Mouse (Mus musculus) yolk sac, embryonic 10.5 days (tissue): ENCODE data around the gene Vezf1.
A peak's percentile ranks its signal among the peaks of the same experiment; 100 is the strongest.

Source experiments
- DNase-seq: peaks from one replicate; pipeline ENCODE4 v3.0.0-alpha.2; 2017; ENCODE audit warnings: low spot score

Gene Vezf1

DNA sequence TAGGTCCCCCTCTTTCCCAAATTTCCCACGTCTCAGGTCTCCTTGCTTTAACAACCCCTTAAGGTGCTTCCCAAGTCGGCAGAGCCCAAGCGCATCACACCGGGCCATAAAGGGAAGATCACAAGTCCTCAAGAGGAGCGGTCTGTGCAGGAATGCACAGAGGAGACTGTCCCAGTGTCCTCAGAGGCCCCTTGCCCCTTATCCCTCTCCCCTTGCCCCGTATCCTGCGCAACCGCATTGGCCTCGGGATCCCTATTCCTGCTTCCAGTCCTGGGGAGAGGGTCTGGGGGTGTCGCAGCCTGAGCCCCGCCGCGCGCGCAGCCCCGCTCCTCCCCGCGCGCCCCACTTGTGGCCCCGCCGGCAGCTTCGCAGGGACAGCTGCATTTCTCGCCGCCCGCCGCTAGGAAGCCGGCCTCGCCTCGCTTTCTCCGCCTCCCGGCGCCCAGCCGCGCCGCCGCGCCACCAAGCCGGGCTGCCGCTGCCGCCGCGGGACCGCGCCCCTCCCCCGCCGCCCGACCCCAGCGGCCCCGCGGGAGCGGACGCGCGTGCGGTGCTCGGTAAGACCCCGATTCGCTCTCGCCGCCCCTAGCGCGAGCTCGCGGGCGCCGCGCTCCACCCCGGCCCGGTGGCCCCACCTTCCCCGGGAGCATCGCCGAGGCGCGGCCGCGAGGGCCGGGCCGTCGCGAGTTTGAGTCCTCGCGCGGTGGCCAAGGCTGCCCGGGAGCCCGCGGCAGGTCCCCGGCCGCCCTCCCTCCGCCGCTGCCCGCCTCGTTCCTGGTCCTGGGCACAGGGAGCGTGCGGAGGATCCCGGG, 30.9 kb downstream of the Vezf1 start:
- DNase-seq = peak; percentile 76

- peak; percentile 69 for DNase-seq
These were observed 31.5 kb downstream of the Vezf1 start for GRCm38 (mm10) chr11:88099599-88100023.

GRCm38 (mm10) chr11:88100170-88100569, 32.1 kb downstream of the Vezf1 start:
- no peak for DNase-seq

DNA sequence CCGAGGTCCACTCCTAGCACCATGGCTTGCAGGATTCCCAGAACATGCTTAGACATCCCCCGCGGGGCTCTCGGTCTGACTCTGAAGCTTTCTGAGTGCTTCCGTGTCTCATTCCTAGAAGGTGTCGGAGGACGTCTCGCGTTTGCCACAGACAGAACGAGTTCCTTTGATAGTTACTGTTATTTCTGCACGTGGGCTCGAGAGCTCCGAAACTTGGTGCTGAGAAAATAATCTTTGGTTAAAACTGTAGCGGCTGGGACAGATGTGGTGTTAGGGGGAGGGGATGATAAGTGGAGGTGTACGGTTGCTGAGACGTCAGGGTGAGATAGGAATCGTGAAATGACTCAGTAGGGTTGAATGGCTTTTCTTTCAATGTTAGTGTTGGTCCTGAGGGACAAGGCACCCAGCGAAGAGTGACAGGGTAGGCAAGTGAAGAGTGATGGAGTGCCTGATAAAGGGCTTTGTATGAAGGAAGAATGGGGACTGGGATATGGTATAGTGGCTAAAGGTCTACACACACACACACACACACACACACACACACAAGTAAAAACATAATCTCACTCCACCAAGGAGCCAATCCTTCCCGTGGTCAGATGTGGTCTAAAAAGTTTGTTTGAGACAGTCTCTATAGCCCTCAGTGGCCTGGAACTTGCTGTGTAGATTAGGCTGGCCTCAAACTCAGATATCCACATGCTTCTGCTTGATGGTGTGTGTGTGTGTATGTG, 35.3 kb downstream of the Vezf1 start:
- DNase-seq = no peak

GRCm38 (mm10) chr11:88105494-88106291, 37.6 kb downstream of the Vezf1 start:
- DNase-seq = no peak

DNA sequence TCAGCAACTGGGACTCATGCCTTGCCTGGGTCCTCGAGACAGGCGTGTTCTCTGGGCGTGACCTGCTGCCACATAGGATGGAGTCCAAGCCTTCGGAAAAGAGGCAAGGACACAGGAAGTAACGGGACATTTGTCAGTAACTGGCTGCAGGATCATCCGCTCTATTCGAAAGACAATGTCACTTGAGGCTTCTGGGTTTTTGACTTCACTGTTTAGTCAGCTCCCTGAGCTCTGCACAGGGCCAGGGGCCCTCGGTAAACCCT, 38.1 kb downstream of the Vezf1 start:
- DNase-seq = no peak

- no peak for DNase-seq
These were observed 39.3 kb downstream of the Vezf1 start for GRCm38 (mm10) chr11:88107365-88107764.

- no peak for DNase-seq
These were observed 42.0 kb downstream of the Vezf1 start for GRCm38 (mm10) chr11:88110031-88110594.

DNA sequence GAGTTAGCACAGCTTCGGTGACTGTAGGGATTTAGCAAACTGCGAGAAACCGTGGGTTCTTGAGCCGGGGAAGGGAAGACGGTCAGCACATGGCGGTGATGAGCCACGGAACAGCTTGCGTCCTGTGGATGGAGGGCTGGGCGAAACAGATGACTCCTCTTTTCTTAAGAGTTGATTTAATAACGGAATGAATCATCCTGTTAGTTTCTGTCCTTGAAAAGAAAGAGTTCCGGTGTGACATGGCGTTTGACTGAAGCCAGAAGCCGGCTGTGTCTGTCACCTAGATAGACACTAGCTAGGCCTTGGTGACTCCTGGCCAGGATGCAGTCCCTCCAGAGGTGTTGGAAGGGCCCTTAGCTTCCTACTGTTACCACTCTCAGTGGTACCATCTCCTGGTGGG, 44.0 kb downstream of the Vezf1 start:
- no peak for DNase-seq

DNA sequence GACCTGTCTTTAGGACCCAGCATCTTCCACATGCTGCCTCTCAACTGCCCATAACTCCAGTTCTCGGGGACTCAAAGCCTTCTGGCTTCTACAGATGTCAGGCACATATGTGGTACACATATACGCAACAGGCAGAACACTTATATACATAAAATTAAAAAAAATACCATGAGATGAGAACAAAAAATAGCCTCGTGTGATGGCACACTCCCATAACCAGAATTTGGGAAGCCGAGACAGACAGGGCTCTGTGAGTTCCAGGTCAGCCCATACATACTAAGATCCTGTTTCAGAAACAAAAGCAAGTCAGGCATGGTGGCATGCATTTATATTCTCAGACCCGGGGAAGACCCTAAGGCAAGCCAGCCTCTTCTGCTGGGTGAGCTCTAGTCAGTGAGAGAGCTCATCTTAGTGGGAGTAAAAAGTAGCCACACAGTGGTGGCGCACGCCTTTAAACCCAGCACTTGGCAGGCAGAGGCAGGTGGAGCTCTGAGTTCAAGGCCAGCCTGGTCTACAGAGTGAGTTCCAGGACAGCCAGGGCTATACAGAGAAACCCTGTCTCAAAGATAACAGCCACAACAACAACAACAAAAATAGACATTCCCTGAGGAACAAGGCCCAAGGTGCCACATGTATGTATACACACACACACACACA, 44.7 kb downstream of the Vezf1 start:
- no peak for DNase-seq

- no peak for DNase-seq
These were observed 45.6 kb downstream of the Vezf1 start for GRCm38 (mm10) chr11:88113543-88114271.

DNA sequence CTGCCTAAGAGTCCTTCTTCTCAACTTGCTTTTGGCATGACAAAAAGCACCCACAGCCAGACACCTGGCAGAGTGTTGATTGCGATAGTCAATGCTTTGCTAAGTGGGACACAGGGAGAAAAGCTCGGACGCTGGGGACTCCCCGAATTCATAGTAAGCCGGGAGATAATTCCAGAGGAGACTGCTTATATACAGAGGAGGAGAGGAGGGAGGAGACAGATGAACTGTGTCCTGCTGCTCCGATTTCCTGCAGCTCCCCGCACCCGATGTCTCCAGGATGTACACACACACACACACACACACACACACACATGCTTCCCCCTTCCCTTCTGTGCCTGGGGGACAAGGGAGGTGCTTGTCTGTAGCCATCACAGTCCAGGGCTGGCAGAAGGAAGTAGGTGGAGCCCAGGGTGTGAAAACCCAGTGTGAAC, 46.8 kb downstream of the Vezf1 start:
- DNase-seq = peak; percentile 61

DNA sequence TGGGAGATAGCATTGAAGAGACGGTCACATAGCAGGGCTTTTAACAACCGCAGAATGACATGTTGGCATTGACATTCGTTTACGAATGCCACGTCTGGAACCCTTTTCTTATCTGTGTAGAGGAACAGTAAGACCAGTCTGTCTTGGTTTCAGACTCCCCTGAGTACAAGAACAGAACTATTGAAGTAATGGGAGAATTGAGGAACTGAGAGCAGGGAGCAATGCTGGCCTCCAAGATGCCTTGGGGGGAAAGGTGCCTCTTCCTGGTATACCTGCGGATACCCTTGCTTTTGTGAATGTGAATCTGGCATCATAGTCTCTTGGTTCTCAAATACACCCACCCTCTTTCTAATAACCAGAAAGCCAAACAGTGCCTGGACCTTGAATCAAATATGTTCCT, 48.5 kb downstream of the Vezf1 start:
- no peak for DNase-seq

- DNase-seq = no peak
These were observed 49.4 kb downstream of the Vezf1 start for GRCm38 (mm10) chr11:88117356-88118090.

GRCm38 (mm10) chr11:88118091-88118440, 50.0 kb downstream of the Vezf1 start:
- DNase-seq = no peak

DNA sequence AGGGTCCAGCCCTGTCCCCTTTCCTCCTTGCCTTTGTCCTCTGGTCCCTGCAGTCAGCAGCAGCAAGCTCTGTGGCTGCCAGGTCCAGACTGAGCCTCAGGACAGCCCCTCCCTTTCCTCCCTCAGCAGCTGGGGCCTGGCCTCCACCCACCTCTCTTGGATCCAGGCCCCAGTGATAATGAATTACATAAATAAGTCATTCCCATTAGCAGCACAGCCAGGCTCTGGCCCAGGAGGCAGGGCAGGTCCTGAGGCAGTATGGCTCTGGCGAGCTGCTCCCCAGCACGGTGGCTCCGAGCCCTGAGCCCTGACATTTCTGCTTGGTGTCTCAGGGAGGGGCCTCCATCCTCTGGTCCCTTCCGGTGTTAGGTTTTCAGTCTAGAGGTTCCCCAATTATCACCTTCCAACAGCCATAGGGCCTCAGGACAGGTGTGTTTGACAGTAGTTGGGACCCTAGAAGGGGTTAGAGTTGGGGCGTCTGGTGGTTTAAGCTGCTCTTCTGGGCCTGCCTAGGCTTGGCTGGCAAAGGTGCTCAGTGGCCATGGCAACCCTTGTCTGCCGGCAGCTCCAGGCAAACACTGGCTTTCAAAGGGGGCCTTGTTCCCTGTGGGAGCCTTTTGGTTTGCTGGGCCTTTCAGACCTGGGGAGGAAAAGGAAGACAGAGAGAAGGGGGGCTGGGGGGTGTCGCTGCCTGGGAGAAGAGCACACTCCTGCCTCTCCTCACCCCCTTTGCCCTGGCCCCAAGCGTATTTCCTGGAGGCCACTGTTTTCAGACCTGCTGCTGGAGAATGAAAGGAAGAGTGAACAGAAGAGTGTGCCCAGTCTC, 51.0 kb downstream of the Vezf1 start:
- peak; percentile 53 for DNase-seq

GRCm38 (mm10) chr11:88122545-88122944, 54.5 kb downstream of the Vezf1 start:
- no peak for DNase-seq

GRCm38 (mm10) chr11:88123021-88123420, 54.9 kb downstream of the Vezf1 start:
- DNase-seq = no peak

GRCm38 (mm10) chr11:88123731-88124130, 55.7 kb downstream of the Vezf1 start:
- no peak for DNase-seq

DNA sequence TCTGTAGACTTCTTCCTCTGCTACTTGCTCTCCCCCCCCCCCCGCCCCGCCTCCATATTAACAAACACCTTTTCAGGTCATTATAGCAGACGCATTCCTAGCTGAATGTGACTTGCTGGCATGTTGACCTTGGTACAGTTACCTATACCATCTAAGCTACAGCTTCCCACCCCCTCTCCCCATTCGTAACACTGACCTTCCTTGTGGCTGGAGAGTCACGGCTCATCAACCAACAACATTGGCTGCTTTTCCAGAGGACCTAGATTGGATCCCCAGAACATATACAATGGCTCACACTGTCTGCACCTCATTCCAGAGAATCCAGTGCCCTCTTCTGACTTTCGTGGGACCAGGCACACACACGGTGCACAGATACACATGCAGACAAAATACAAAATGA, 57.4 kb downstream of the Vezf1 start:
- DNase-seq = no peak
